Mouse (Mus musculus) ES-E14 (cell line): ENCODE results near the gene 4930595D18Rik.

Experiments used
- HCFC1 ChIP-seq: IDR thresholded peaks from 2 replicates; pipeline ENCODE4 v1.6.1; 2012; ENCODE audit warnings: low read length, inconsistent platforms, borderline replicate concordance; ENCODE audit not compliant: insufficient read depth
- ZC3H11A ChIP-seq: IDR thresholded peaks from 2 replicates; pipeline ENCODE4 v1.6.1; 2012; ENCODE audit warnings: low read depth, mild to moderate bottlenecking, inconsistent platforms, low read length, borderline replicate concordance

GRCm38 (mm10) chr12:111168891-111169290 is 15.4 kb downstream of the 4930595D18Rik start:
- TF ChIP-seq HCFC1, result no peak
- TF ChIP-seq ZC3H11A, result no peak
